Mouse (Mus musculus) central nervous system, embryonic 11.5 days (tissue): ENCODE results near the gene Dock9. TPM values are rescaled to one million over a fixed set of nuclear protein-coding genes. Genes with fewer than 3 reads are reported as not detected.

Experiments used
- polyA plus RNA-seq: library from polyadenylated mRNA; depleted of rRNA; stranded (reverse); fragments of >200 nt; gene quantifications from 2 replicates; pipeline ENCODE4 v1.2.3, GENCODE M21; 2012; rRNA removed

Gene Dock9
- 8.1 and 10.8 TPM in 2 replicates for polyA plus RNA-seq

GRCm38 (mm10) chr14:121797457-121798410 lies at the start of gene Dock9:
Gene Dock9 (minus strand): TSS chr14:121797837.

GRCm38 (mm10) chr14:121504781-121505484 lies 292.7 kb downstream of the Dock9 start, which contains the start of gene Slc15a1:
Gene Slc15a1 (minus strand): TSS chr14:121505252.

Other genes starting within 250 kb of the Dock9 start
- 29.5 and 37.1 TPM in 2 replicates for gene Ubac2, start 80.8 kb upstream of the Dock9 start, polyA plus RNA-seq
- gene Gpr18, start 117.9 kb upstream of the Dock9 start, polyA plus RNA-seq = not detected in 2 replicates
- gene Gpr183, start 167.4 kb upstream of the Dock9 start, polyA plus RNA-seq = 0.90 and 1.6 TPM in 2 replicates
- 0.11 and 0.25 TPM in 2 replicates for gene Timm8a2, start 236.8 kb upstream of the Dock9 start, polyA plus RNA-seq